Mouse (Mus musculus): Measurements from ENCODE around the gene Cd109. TPM values are rescaled to one million over a fixed set of nuclear protein-coding genes. Genes with fewer than 3 reads are reported as not detected.
A peak's percentile ranks its signal among the peaks of the same experiment; 100 is the strongest.

The Cd109 gene
- polyA plus RNA-seq, 1 experiment = 0.02 TPM

GRCm38 (mm10) chr9:78700691-78701090 lies 85.3 kb downstream of the Cd109 start:
- Histone ChIP-seq H3K36me3 (ENCODE audit: control insufficient read depth, insufficient read depth, low read length) (no peaks in the 10 kb centered on the region), H3K27me3 (ENCODE audit: control insufficient read depth, insufficient read depth, low read length) (no peaks in the 10 kb centered on the region), H3K27ac (ENCODE audit: insufficient read depth, low read length) (no peak overlapping the region), H3K4me3 (ENCODE audit: extremely low read depth, insufficient read depth, insufficient read length) (no peak overlapping the region), H3K4me1 (ENCODE audit: control insufficient read depth, insufficient read depth, insufficient read length) (no peaks in the 10 kb centered on the region)
- TF ChIP-seq CTCF (IDR thresholded peaks at IDR 0.05; ENCODE audit: extremely low read depth, insufficient read depth, insufficient read length, insufficient replicate concordance) (peak; percentile 57; the same call in 1 of the 2 replicates), POLR2A (IDR thresholded peaks at IDR 0.05; ENCODE audit: low read depth, low read length) (no peak)
- DNase-seq (ENCODE audit: low read depth in 1 of 2, low spot score in 2 of 2) = peak in 1 of 2 experiments; percentile 54
- WGBS = 0% methylated on average over 1 of the region's 1 CpGs

GRCm38 (mm10) chr9:78702509-78703239 lies 87.3 kb downstream of the Cd109 start:
- WGBS = 88% methylated on average over 12 of the region's 12 CpGs
- H3K4me1 ChIP-seq (ENCODE audit: control insufficient read depth, insufficient read depth, insufficient read length) = no peaks in the 10 kb centered on the region
- no peak overlapping the region for H3K4me3 ChIP-seq (ENCODE audit: extremely low read depth, insufficient read depth, insufficient read length)
- no peaks in the 10 kb centered on the region for H3K36me3 ChIP-seq (ENCODE audit: control insufficient read depth, insufficient read depth, low read length)
- TF ChIP-seq CTCF (IDR thresholded peaks at IDR 0.05; ENCODE audit: extremely low read depth, insufficient read depth, insufficient read length, insufficient replicate concordance) (no peak), POLR2A (IDR thresholded peaks at IDR 0.05; ENCODE audit: low read depth, low read length) (no peak)
- no peak for DNase-seq (ENCODE audit: low read depth in 1 of 2, low spot score in 2 of 2)
- H3K27me3 ChIP-seq (ENCODE audit: control insufficient read depth, insufficient read depth, low read length) = no peaks in the 10 kb centered on the region
- no peak overlapping the region for H3K27ac ChIP-seq (ENCODE audit: insufficient read depth, low read length)

- Histone ChIP-seq H3K4me1 (ENCODE audit: control insufficient read depth, insufficient read depth, insufficient read length) (no peaks in the 10 kb centered on the region), H3K27ac (ENCODE audit: insufficient read depth, low read length) (no peak overlapping the region), H3K4me3 (ENCODE audit: extremely low read depth, insufficient read depth, insufficient read length) (no peak overlapping the region), H3K36me3 (ENCODE audit: control insufficient read depth, insufficient read depth, low read length) (no peaks in the 10 kb centered on the region), H3K27me3 (ENCODE audit: control insufficient read depth, insufficient read depth, low read length) (no peaks in the 10 kb centered on the region)
- TF ChIP-seq POLR2A (IDR thresholded peaks at IDR 0.05; ENCODE audit: low read depth, low read length) (no peak), CTCF (IDR thresholded peaks at IDR 0.05; ENCODE audit: extremely low read depth, insufficient read depth, insufficient read length, insufficient replicate concordance) (no peak)
- 78% methylated on average over 6 of the region's 6 CpGs for WGBS
- no peak for DNase-seq (ENCODE audit: low read depth in 1 of 2, low spot score in 2 of 2)
Measured at GRCm38 (mm10) chr9:78720888-78721798, 105.8 kb downstream of the Cd109 start.

- Histone ChIP-seq H3K27ac (ENCODE audit: insufficient read depth, low read length) (no peak overlapping the region), H3K4me3 (ENCODE audit: extremely low read depth, insufficient read depth, insufficient read length) (no peak overlapping the region), H3K27me3 (ENCODE audit: control insufficient read depth, insufficient read depth, low read length) (no peaks in the 10 kb centered on the region), H3K36me3 (ENCODE audit: control insufficient read depth, insufficient read depth, low read length) (no peaks in the 10 kb centered on the region), H3K4me1 (ENCODE audit: control insufficient read depth, insufficient read depth, insufficient read length) (no peaks in the 10 kb centered on the region)
- WGBS = 83% methylated on average over 6 of the region's 6 CpGs
- no peak for DNase-seq (ENCODE audit: low read depth in 1 of 2, low spot score in 2 of 2)
- TF ChIP-seq CTCF (IDR thresholded peaks at IDR 0.05; ENCODE audit: extremely low read depth, insufficient read depth, insufficient read length, insufficient replicate concordance) (no peak), POLR2A (IDR thresholded peaks at IDR 0.05; ENCODE audit: low read depth, low read length) (no peak)
Measured at GRCm38 (mm10) chr9:78731931-78732330, 116.6 kb downstream of the Cd109 start.

- Histone ChIP-seq H3K4me3 (ENCODE audit: extremely low read depth, insufficient read depth, insufficient read length) (no peak overlapping the region), H3K27ac (ENCODE audit: insufficient read depth, low read length) (no peak overlapping the region), H3K27me3 (ENCODE audit: control insufficient read depth, insufficient read depth, low read length) (no peaks in the 10 kb centered on the region), H3K36me3 (ENCODE audit: control insufficient read depth, insufficient read depth, low read length) (no peaks in the 10 kb centered on the region), H3K4me1 (ENCODE audit: control insufficient read depth, insufficient read depth, insufficient read length) (no peaks in the 10 kb centered on the region)
- 60% methylated on average over 3 of the region's 3 CpGs for WGBS
- no peak for DNase-seq (ENCODE audit: low read depth in 1 of 2, low spot score in 2 of 2)
- TF ChIP-seq CTCF (IDR thresholded peaks at IDR 0.05; ENCODE audit: extremely low read depth, insufficient read depth, insufficient read length, insufficient replicate concordance) = no peak
Measured at GRCm38 (mm10) chr9:78735519-78735918, 120.2 kb downstream of the Cd109 start.

- H3K27me3 ChIP-seq (ENCODE audit: control insufficient read depth, insufficient read depth, low read length) = no peaks in the 10 kb centered on the region
- TF ChIP-seq POLR2A (IDR thresholded peaks at IDR 0.05; ENCODE audit: low read depth, low read length) = no peak
- no peaks in the 10 kb centered on the region for H3K4me1 ChIP-seq (ENCODE audit: control insufficient read depth, insufficient read depth, insufficient read length)
- no peak overlapping the region for H3K4me3 ChIP-seq (ENCODE audit: extremely low read depth, insufficient read depth, insufficient read length)
- no peak for DNase-seq (ENCODE audit: low read depth in 1 of 2, low spot score in 2 of 2)
- no peak overlapping the region for H3K27ac ChIP-seq (ENCODE audit: insufficient read depth, low read length)
- WGBS = 59% methylated on average over 3 of the region's 3 CpGs
- H3K36me3 ChIP-seq (ENCODE audit: control insufficient read depth, insufficient read depth, low read length) = no peaks in the 10 kb centered on the region
Measured at GRCm38 (mm10) chr9:78742012-78742411, 126.7 kb downstream of the Cd109 start.

- H3K27me3 ChIP-seq (ENCODE audit: control insufficient read depth, insufficient read depth, low read length) = no peaks in the 10 kb centered on the region
- no peaks in the 10 kb centered on the region for H3K4me1 ChIP-seq (ENCODE audit: control insufficient read depth, insufficient read depth, insufficient read length)
- no peak overlapping the region for H3K4me3 ChIP-seq (ENCODE audit: extremely low read depth, insufficient read depth, insufficient read length)
- no peak for DNase-seq (ENCODE audit: low read depth in 1 of 2, low spot score in 2 of 2)
- 63% methylated on average over 3 of the region's 3 CpGs for WGBS
- no peak for TF ChIP-seq POLR2A (IDR thresholded peaks at IDR 0.05; ENCODE audit: low read depth, low read length)
- no peak for TF ChIP-seq CTCF (IDR thresholded peaks at IDR 0.05; ENCODE audit: extremely low read depth, insufficient read depth, insufficient read length, insufficient replicate concordance)
- no peaks in the 10 kb centered on the region for H3K36me3 ChIP-seq (ENCODE audit: control insufficient read depth, insufficient read depth, low read length)
- H3K27ac ChIP-seq (ENCODE audit: insufficient read depth, low read length) = no peak overlapping the region
Measured at GRCm38 (mm10) chr9:78750246-78750645, 134.9 kb downstream of the Cd109 start.

Other genes with a start within 250 kb of the Cd109 start
- not detected in 2 replicates for gene Dppa5a, start 247.4 kb upstream of the Cd109 start, polyA plus RNA-seq (2012; rRNA removed)
- not detected in 2 replicates for gene Ooep, start 236.8 kb upstream of the Cd109 start, polyA plus RNA-seq (2012; rRNA removed)
- 0.12 and 0.15 TPM in 2 replicates for gene Ddx43, start 219.8 kb upstream of the Cd109 start, polyA plus RNA-seq (2012; rRNA removed)
- gene Cgas, start 172.3 kb upstream of the Cd109 start, polyA plus RNA-seq (2012; rRNA removed) = 0.79 and 0.99 TPM in 2 replicates
- 9.3 and 9.9 TPM in 2 replicates for gene Mto1, start 167.3 kb upstream of the Cd109 start, polyA plus RNA-seq (2012; rRNA removed)
- not detected in 2 replicates for gene Gm17324, start 166.8 kb upstream of the Cd109 start, polyA plus RNA-seq (2012; rRNA removed)
- gene Eef1a1, start 126.4 kb upstream of the Cd109 start, polyA plus RNA-seq (2012; rRNA removed) = 2,639 and 2,890 TPM in 2 replicates
- 4.3 and 5.0 TPM in 2 replicates for gene Slc17a5, start 27.5 kb upstream of the Cd109 start, polyA plus RNA-seq (2012; rRNA removed)

Measured in spleen, adult 2 months (tissue).